Mouse (Mus musculus) thymus, adult 2 months (tissue): ENCODE measurements at regions not wholly inside any gene's neighbourhood (a gene's known extent, or its start where the extent isn't known, plus 50 kb on each side); places are given as distances from the start of the nearest gene placed in this dataset.

Experiments
- CTCF ChIP-seq: fragments of 200-500 bp; IDR thresholded peaks from 2 replicates; pipeline ENCODE4 v1.5.1; 2012; ENCODE audit warnings: mild to moderate bottlenecking, control low read depth, low read length, moderate library complexity, borderline replicate concordance; ENCODE audit not compliant: control insufficient read depth, poor library complexity, insufficient read depth; ENCODE audit errors: extremely low read depth
- POLR2A ChIP-seq: fragments of 200-500 bp; IDR thresholded peaks from 2 replicates; pipeline ENCODE4 v1.6.1; 2012; ENCODE audit warnings: mild to moderate bottlenecking, low read length, control low read depth, moderate library complexity; ENCODE audit not compliant: control insufficient read depth, poor library complexity, insufficient read depth; ENCODE audit errors: extremely low read depth

- TF ChIP-seq POLR2A = no peak
- TF ChIP-seq CTCF = no peak
Observed at GRCm38 (mm10) chr17:84101652-84102051, 86.1 kb downstream of the Zfp36l2 start.
